Mouse (Mus musculus) hindbrain, postnatal 0 days (tissue): ENCODE data around the gene Cnga2. TPM values are rescaled to one million over a fixed set of nuclear protein-coding genes. Genes with fewer than 3 reads are reported as not detected.
A peak's percentile ranks its signal among the peaks of the same experiment; 100 is the strongest.

Source experiments
- ATAC-seq: fragments of 200-750 bp; cut with Nextera tagmentation; 2 replicates; pipeline ENCODE4 v1.8.0; 2017; ENCODE audit warnings: mild to moderate bottlenecking, moderate TSS enrichment, moderate library complexity
- DNase-seq: peaks from one replicate; pipeline ENCODE4 v3.0.0-alpha.2; 2015; ENCODE audit warnings: low spot score
- H3K27ac ChIP-seq: fragments of 300-500 bp; sonication (generic); 2 replicates; pipeline ENCODE4 v1.5.1; 2014; ENCODE audit warnings: mild to moderate bottlenecking
- H3K27me3 ChIP-seq: fragments of 300-500 bp; sonication (generic); 2 replicates; pipeline ENCODE4 v1.6.1; 2014; ENCODE audit warnings: low read length, mixed read lengths; ENCODE audit not compliant: insufficient read depth
- H3K36me3 ChIP-seq: fragments of 300-500 bp; sonication (generic); 2 replicates; pipeline ENCODE4 v1.6.1; 2014; ENCODE audit warnings: low read length, mixed read lengths; ENCODE audit not compliant: insufficient read depth
- H3K4me1 ChIP-seq: fragments of 300-500 bp; sonication (generic); 2 replicates; pipeline ENCODE4 v1.6.1; 2014; ENCODE audit warnings: antibody characterized with exemption, low read length, mixed read lengths; ENCODE audit not compliant: insufficient read depth
- H3K4me2 ChIP-seq: fragments of 300-500 bp; sonication (generic); 2 replicates; pipeline ENCODE4 v1.6.1; 2014; ENCODE audit warnings: low read depth, mild to moderate bottlenecking, low read length, moderate library complexity, mixed read lengths
- H3K4me3 ChIP-seq: fragments of 300-500 bp; sonication (generic); 2 replicates; pipeline ENCODE4 v1.5.1; 2014; ENCODE audit warnings: low read length
- H3K9ac ChIP-seq: fragments of 300-500 bp; sonication (generic); replicated peaks from 2 replicates; pipeline ENCODE4 v1.6.1; 2014; ENCODE audit warnings: mild to moderate bottlenecking, low read length, moderate library complexity, mixed read lengths
- H3K9me3 ChIP-seq: fragments of 300-500 bp; sonication (generic); 2 replicates; pipeline ENCODE4 v1.6.1; 2016; ENCODE audit warnings: low read length, mixed read lengths
- CTCF ChIP-seq: IDR thresholded peaks from 2 replicates; pipeline ENCODE4 v1.5.1; 2016; ENCODE audit warnings: antibody characterized with exemption, control low read depth, low read depth
- WGBS: fragments of 180-500 bp; shearing (Covaris S2); extraction: QIAGEN DNeasy Blood & Tissue Kit; methylation state at CpG from one replicate; pipeline ENCODE4 v1.1.7; 2014; 5-methylcytosine and 5-hydroxymethylcytosine counted together
- polyA plus RNA-seq: library from polyadenylated mRNA; unstranded; fragments of >200 nt; fragmentation: Nextera tagmentation; extraction: Ambion mirVana; gene quantifications from 2 replicates; pipeline ENCODE4 v1.2.1, GENCODE M21; 2015
- total RNA-seq: library from RNA; depleted of rRNA; stranded (reverse); fragments of >200 nt; gene quantifications from 2 replicates; pipeline ENCODE4 v1.2.3, GENCODE M21; 2014; rRNA removed

Gene Cnga2
- total RNA-seq (0.05 and 0.25 TPM in 2 replicates), polyA plus RNA-seq (0.09 and 0.15 TPM in 2 replicates)

- WGBS = 84% methylated on average over 3 of the region's 3 CpGs
- Histone ChIP-seq H3K27me3 (no peaks in the 10 kb centered on the region), H3K9me3 (no peaks in the 10 kb centered on the region), H3K27ac (no peak within 1 kb of the TSS), H3K4me3 (no peak within 1 kb of the TSS), H3K4me1 (no peaks in the 10 kb centered on the region), H3K36me3 (no peaks in the 10 kb centered on the region), H3K4me2 (no peak within 1 kb of the TSS), H3K9ac (no peak within 1 kb of the TSS)
- no peak for TF ChIP-seq CTCF
- ATAC-seq (no peak), DNase-seq (no peak)
Measured at GRCm38 (mm10) chrX:71991549-71991948, at the start of gene Cnga2. Cnga2 (plus strand) TSS chrX:71991849.

GRCm38 (mm10) chrX:71946631-71947030 lies 45.0 kb upstream of the Cnga2 start:
- H3K9ac ChIP-seq = no peak overlapping the region
- peak; percentile 38 for DNase-seq
- no peak overlapping the region for H3K27ac ChIP-seq
- peak; percentile 68 for TF ChIP-seq CTCF
- no peaks in the 10 kb centered on the region for H3K4me1 ChIP-seq
- H3K27me3 ChIP-seq = no peaks in the 10 kb centered on the region
- ATAC-seq = no peak
- WGBS = 22% methylated on average over 3 of the region's 3 CpGs
- no peaks in the 10 kb centered on the region for H3K9me3 ChIP-seq
- no peak overlapping the region for H3K4me2 ChIP-seq
- no peak overlapping the region for H3K4me3 ChIP-seq
- H3K36me3 ChIP-seq = no peaks in the 10 kb centered on the region

- H3K9ac ChIP-seq = no peak overlapping the region
- no peak for ATAC-seq
- H3K4me3 ChIP-seq = no peak overlapping the region
Measured at GRCm38 (mm10) chrX:71958366-71958765, 33.3 kb upstream of the Cnga2 start.

GRCm38 (mm10) chrX:71962073-71963051 lies 29.3 kb upstream of the Cnga2 start, which contains the start of gene Prrg3:
Prrg3 (plus strand) TSS chrX:71962624.
- H3K9me3 ChIP-seq = no peaks in the 10 kb centered on the region
- peak within 1 kb of the TSS; percentile 61 for H3K4me2 ChIP-seq
- H3K4me3 ChIP-seq = peak within 1 kb of the TSS; percentile 46
- H3K27ac ChIP-seq = peak within 1 kb of the TSS; percentile 74
- no peak for TF ChIP-seq CTCF
- H3K36me3 ChIP-seq = no peaks in the 10 kb centered on the region
- H3K4me1 ChIP-seq = no peaks in the 10 kb centered on the region
- ATAC-seq (peak; percentile 87), DNase-seq (peak; percentile 58)
- no peaks in the 10 kb centered on the region for H3K27me3 ChIP-seq
- WGBS = 34% methylated on average over 66 of the region's 72 CpGs
- peak within 1 kb of the TSS; percentile 66 for H3K9ac ChIP-seq

More at GRCm38 (mm10) chrX:71958366-71958765, 33.3 kb upstream of the Cnga2 start:
- Histone ChIP-seq H3K9me3 (no peaks in the 10 kb centered on the region), H3K27me3 (no peaks in the 10 kb centered on the region), H3K36me3 (no peaks in the 10 kb centered on the region), H3K4me2 (no peak overlapping the region), H3K4me1 (no peaks in the 10 kb centered on the region), H3K27ac (no peak overlapping the region)
- DNase-seq = no peak
- TF ChIP-seq CTCF = no peak

- peak overlapping the region; percentile 61 for H3K4me2 ChIP-seq
- peak overlapping the region; percentile 66 for H3K9ac ChIP-seq
- H3K9me3 ChIP-seq = no peaks in the 10 kb centered on the region
- DNase-seq = peak; percentile 13
- TF ChIP-seq CTCF = peak; percentile 15; the same call in 1 of the 2 replicates
- no peaks in the 10 kb centered on the region for H3K27me3 ChIP-seq
- WGBS = 36% methylated on average over 9 of the region's 9 CpGs
- H3K27ac ChIP-seq = peak overlapping the region; percentile 74
- no peaks in the 10 kb centered on the region for H3K36me3 ChIP-seq
- no peaks in the 10 kb centered on the region for H3K4me1 ChIP-seq
- peak overlapping the region; percentile 46 for H3K4me3 ChIP-seq
- ATAC-seq = peak; percentile 64
Measured at GRCm38 (mm10) chrX:71963275-71963912, 28.3 kb upstream of the Cnga2 start.

- Histone ChIP-seq H3K9ac (no peak overlapping the region), H3K27ac (no peak overlapping the region), H3K4me3 (no peak overlapping the region), H3K9me3 (no peaks in the 10 kb centered on the region), H3K4me1 (no peaks in the 10 kb centered on the region), H3K36me3 (no peaks in the 10 kb centered on the region), H3K27me3 (no peaks in the 10 kb centered on the region), H3K4me2 (no peak overlapping the region)
- DNase-seq (no peak), ATAC-seq (no peak)
- no peak for TF ChIP-seq CTCF
- WGBS = 65% methylated on average over 1 of the region's 1 CpGs
Measured at GRCm38 (mm10) chrX:71968216-71968615, 23.4 kb upstream of the Cnga2 start.
